Mouse (Mus musculus) mouse embryonic stem cell (cell line): ENCODE data around the gene Padi1.

ENCODE experiments used
- in situ Hi-C, 2 experiments: fragments of 300-500 bp; cut with MboI; formaldehyde crosslinking; loops; 1 replicate in 1 of 2; 3 replicates in 1 of 2; pipeline ENCODE4 v1.14.3; 2019 to 2020; ENCODE audit warnings: low sequenced_read_pairs in 2 of 2, low pct_unique_long_range_greater_than_20kb in 1 of 2, mixed read lengths in 1 of 2; ENCODE audit not compliant: unreplicated experiment in 1 of 2

Gene Padi1

DNA sequence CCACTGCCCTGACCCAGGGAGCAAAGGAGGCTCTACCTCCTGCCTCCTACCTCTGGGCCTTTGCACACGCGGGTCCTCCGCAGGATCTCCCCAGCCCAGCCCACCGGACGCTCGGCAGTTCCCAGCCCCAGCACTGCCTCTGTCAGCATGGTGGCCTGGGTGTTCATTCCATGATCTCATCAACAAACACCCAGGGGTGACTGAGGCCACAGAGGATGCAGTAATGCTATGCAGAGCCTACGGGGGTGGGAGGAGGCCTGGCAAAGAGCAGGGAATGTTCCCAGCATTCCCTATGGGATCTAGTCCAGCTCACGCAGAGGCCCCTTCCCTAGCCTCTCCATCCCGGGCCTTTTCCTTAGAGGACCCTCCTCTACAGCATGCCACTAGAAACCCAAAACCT, 50.9 kb downstream of the Padi1 start:
- in situ Hi-C loops = loop anchor here in 1 of 2 experiments (10.0 kb wide), 1 partner anchor 110 kb away; the partner anchor contains the start of gene Padi2

DNA sequence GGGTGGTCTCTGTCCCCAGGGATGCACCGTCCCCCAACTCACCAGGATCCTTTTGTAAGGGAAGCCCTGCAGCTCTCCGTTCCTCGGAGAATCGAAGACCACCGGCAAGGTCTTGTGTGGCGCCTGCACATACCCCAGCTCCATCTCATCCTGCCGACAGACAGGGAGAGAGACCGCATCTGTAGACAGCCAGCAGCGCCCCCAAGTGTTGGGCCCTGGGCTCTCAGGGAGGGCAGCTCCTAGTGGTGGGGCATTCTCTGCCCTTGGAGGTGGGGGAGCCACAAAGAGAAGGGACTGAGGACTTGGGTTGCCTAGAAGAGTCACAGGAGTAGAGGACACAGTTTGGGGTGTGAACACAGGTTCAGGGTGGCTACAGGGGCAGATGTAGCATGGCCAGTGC, 51.8 kb downstream of the Padi1 start:
- in situ Hi-C loops = loop anchor here in 1 of 2 experiments (10.0 kb wide), 1 partner anchor 111 kb away; the partner anchor contains the start of gene Padi2

DNA sequence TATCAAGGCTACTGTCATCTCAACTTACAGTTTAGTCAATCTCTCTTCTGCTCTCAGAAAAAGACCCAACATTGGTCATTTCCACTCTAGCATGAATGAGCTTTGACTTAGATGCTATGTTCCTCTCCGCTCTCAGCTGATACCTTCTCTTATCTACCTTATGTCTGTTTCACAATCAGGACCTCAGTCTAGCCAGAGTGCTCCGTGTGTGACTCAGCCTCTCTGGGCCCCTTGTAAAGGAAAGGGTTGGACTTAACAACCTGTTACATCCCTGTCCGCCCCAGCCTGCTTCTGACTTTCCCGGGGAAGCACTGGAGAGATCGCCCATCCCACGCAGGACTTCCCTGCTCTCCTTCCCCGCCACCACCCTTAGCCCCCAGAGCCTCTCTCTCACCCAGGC, 53.0 kb downstream of the Padi1 start:
- in situ Hi-C loops = loop anchor here in 1 of 2 experiments (10.0 kb wide), 1 partner anchor 112 kb away; the partner anchor contains the start of gene Padi2

DNA sequence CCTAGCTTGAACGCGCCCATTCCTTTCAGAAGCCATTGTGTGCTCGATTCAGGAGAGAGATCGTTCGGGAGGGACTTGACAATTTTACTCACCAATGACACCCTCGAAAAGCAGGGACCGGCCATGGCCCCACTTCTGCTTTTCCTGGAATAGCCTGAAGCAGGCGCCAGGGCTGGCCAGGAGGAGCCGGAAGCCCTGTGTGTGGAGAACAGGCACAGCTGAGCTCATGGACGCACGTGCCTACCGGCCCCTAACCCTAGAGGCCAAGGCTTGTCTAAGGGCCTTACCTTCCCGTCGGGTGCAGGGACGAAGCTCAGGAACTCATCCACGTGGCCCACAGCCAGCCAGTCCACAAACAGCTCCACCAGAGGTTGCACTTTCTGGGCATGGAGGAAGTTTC, 54.5 kb downstream of the Padi1 start:
- in situ Hi-C loops = loop anchor here in 1 of 2 experiments (10.0 kb wide), 1 partner anchor 114 kb away; the partner anchor contains the start of gene Padi2

DNA sequence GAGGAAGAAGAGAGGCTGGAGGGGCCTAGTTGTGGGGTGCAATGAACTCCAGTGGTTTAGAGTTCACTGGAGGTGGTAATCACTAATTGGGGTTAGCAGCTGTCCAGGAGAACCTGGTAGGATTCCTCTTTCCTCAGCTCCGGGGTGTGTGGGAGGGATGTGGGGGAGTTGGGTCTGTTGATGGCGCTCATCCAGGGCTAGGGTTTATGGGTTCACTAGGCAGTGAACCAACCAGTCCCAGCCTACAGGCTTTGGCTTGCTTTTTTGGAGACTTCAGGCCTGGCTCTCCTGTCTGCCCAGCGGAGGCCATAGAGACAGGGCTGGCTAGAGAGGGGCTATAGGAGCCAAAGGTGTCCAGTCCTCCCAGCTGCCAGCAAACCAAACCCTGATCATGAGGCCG, 55.6 kb downstream of the Padi1 start:
- in situ Hi-C loops = loop anchor here (10.0 kb wide), 1 partner anchor 115 kb away; the partner anchor contains the start of gene Padi2 (in 2 of the 2)

DNA sequence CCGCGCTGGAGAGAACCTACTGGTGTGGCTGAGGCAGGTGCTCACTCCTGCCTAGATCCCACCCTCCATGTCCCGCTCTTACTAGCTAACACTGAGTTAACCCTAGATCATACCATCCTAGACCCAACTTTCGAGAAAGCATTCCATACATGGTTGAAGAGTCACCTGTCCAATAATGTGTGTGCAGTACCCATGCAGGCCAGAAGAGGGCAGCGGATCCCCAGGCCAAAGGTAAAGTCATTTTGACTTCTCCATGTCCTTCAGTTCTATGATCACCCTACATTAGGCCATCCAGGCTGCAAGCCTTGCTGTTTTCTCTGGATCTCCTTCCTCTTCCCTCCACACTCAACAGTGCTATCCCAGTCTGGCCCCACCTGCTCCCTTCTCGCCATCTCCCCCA, 56.6 kb downstream of the Padi1 start:
- in situ Hi-C loops = loop anchor here in 1 of 2 experiments (10.0 kb wide), 1 partner anchor 116 kb away; the partner anchor contains the start of gene Padi2

DNA sequence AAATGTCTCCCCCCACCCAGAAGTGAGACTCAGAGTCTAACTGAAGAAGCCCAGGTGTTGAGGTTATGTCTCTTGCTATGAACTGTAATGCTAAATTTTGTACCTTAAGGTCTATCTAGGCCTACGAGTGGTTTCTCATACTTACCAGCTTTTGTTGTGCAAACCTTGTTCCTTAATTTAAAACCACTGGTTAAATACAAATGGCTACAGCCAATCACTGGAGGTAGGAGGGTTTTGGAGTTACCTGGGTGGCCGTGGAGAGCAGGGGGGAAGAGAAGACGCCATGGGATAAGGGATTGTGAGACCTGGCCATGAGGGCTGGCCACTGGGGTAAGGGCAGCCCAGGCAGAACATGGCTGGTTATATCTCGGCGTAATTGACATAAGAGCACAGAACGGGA, 57.3 kb downstream of the Padi1 start:
- in situ Hi-C loops = loop anchor here in 1 of 2 experiments (10.0 kb wide), 1 partner anchor 117 kb away; the partner anchor contains the start of gene Padi2

DNA sequence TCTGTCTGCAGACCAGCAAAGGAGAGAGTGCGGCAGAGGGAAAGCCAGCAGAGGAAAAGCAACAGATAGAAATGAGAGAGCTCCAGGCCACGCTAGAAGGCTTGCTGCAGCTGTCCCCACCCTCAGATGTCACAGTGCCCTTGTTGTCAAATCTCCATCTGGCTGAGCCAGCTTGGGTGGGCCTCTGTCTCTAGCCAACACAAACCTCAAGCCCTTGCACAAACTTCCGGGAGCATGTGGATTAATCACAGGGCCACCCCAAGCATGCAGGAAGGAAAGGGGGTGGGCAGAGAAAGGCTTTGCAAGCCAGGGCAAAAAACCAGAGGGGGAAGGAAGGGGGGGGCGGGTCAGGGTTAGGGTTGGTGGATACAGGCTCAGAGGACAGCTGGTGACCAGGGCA, 58.2 kb downstream of the Padi1 start:
- in situ Hi-C loops = loop anchor here in 1 of 2 experiments (10.0 kb wide), 1 partner anchor 117 kb away; the partner anchor contains the start of gene Padi2

DNA sequence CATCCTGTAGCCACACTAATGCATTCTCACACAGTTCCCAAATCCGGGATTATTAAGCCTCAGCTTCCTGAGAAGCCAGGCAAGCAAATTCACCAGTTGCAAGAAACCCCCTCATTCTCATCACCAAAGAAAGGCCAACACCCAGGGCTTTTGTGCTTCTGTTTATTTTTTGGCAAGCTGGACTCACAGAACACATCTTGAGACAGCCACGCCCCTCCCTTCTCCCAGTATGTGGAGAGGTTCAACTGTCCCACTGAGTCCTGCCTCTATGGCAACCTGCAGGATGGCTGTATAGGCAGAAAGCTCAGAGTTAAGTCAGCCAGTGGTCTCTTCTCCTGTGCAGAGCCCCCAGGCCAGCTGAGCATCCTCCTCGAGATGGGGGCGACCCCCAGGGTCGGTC, 60.4 kb downstream of the Padi1 start:
- in situ Hi-C loops = loop anchor here in 1 of 2 experiments (10.0 kb wide), 1 partner anchor 120 kb away; the partner anchor contains the start of gene Padi2

DNA sequence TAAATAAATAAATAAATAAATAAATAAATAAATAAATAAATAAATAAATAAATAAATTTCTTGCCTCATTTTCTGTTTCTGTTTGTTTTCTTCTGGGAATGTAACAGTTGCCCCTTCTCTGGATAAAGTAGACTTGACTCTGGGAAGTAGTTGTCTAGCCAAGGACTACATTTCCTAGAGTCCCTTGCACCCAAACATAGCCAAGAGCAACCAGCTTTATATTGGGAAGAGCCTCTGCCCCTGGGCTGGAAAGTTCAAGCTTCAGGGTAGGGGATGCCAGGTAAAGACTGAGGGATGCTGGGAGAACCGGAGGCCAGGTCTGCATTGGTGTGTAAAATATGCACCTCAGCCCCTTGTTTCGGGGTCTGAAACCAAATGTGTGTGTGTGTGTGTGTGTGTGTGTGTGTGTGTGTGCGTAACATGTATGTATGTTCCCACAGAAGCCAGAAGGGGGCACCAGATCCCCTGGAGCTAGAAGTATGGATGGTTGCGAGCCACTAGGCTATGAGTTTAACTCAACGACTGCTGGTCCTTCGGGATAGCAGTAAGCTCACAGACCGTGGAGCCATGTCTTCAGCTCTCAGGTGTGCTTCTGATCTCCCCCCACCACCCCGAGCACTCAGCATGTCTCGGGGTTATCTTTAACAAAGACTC, 61.2 kb downstream of the Padi1 start:
- in situ Hi-C loops = loop anchor here in 1 of 2 experiments (10.0 kb wide), 1 partner anchor 120 kb away; the partner anchor contains the start of gene Padi2

DNA sequence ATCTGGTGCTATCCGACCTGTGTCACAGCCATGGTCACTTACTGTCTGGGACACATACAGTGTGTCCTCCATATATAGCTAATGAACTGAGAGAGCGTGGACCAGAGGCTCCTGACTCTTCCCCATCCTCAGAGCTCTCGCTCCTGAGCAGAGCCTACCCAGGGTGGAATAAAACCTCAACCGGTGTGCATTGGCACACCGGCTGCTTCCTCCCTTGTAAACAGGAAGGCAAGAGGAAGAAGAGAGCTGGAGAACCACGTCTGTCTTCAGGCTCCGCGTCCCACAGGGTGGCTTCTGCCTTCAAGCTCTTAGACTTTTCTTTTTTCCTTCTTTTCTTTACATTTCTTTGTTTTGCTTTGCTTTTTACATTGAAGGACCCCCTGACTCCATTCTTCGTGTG, 62.8 kb downstream of the Padi1 start:
- in situ Hi-C loops = loop anchor here in 1 of 2 experiments (10.0 kb wide), 1 partner anchor 122 kb away; the partner anchor contains the start of gene Padi2

DNA sequence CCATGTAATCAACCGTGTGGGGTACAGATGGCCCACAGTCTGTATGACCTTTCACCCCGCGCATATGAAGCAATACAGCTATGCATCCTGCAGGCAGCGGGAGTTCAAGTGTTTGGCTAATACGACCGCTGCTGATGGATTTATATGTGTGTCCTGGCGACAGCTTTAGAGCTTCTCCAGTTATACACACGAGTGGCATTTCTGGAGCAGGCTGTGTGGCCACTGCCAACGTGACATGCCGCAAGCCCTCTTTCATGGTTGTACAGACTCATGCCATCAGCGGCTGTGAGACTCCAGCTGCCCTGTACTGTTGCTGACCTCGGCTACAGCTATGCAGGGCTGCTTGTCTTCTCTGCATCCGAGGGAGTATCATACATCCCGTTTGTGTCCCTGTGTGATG, 65.1 kb downstream of the Padi1 start:
- in situ Hi-C loops = loop anchor here in 1 of 2 experiments (10.0 kb wide), 1 partner anchor 124 kb away; the partner anchor contains the start of gene Padi2

DNA sequence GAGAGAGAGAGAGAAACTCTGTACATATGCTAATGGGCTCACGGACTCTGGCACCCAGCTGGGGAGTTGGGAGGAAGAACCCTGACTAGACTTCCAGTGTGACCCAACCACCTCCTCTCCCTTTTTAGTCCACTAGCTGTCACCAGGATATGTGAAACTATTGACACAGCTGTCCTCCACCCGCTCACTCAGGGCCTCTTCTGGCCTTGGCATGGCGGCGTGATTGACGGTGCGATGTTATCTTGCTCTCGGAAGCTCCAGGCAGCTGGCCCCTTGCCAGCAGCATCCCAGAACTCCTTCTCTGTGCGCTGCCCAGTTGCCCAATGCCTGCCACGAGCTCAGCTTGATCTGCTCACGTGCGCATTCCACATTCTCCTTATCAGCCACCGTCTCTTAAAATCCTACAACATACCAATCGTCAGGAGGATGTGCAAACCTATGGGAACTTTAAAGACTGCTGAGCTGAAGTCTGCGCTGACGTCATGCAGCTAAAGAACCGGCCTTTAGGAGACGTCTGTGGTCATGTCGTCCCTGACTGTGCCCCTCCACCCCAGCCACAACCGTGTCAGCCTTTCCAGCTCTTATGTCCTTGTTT, 65.7 kb downstream of the Padi1 start:
- in situ Hi-C loops = loop anchor here in 1 of 2 experiments (10.0 kb wide), 1 partner anchor 125 kb away; the partner anchor contains the start of gene Padi2

DNA sequence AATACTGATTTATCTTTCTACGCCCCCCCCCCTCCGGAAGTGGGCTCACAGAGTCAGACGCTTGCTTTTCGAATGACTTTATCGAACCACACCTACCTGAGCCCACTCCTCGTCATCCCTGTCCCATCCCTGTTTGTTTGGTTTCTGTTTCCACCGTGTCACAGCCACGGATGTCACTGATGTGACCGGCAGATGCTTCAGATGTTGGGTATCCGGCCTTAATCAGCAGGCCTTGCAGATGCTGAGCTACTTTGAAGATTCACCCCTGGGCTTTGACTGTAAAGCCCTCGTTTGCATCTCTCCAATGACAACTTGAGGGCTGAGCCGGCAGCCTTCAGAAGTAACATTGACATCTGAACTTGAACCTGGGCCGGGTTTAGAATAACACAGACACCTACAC, 69.0 kb downstream of the Padi1 start:
- in situ Hi-C loops = no loop called here

DNA sequence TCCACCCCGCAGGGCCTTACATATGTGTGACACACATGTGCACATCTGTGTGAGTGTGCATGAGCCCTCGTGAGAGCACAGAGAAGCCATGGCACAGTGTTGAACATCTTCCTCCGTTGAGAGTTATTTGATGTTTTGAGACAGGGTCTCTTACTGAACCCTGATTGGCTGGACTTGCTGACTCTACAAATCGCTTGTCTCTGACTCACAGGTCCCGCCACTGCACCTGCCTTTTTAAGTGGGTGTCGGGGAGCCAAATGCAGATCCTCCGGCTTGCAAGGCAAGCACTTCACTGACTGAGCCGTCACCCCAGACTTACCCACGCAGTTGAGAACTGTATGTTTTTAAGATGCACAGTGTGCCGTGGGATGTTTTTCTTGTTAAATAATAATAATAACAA, 69.7 kb downstream of the Padi1 start:
- in situ Hi-C loops = no loop called here

DNA sequence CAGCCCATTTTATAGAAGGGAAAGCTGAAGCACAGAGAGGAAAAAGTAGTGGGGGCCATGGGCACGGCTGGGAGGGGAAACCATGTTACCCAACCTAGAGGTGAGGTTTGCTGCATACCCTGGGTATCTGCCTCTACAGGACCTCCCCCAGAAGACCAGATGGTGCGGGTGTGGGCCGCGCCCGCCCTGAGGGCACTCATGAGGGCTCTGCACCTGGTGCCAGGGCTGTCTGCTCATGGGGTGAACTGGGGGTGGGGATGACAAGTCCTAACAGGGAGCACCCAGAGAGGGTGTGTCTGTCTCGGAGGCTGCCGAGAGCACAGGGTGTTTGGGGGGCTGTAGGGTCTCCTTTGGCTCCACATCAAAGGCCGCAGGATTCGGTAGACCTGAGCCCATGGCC, 70.7 kb downstream of the Padi1 start:
- in situ Hi-C loops = no loop called here

DNA sequence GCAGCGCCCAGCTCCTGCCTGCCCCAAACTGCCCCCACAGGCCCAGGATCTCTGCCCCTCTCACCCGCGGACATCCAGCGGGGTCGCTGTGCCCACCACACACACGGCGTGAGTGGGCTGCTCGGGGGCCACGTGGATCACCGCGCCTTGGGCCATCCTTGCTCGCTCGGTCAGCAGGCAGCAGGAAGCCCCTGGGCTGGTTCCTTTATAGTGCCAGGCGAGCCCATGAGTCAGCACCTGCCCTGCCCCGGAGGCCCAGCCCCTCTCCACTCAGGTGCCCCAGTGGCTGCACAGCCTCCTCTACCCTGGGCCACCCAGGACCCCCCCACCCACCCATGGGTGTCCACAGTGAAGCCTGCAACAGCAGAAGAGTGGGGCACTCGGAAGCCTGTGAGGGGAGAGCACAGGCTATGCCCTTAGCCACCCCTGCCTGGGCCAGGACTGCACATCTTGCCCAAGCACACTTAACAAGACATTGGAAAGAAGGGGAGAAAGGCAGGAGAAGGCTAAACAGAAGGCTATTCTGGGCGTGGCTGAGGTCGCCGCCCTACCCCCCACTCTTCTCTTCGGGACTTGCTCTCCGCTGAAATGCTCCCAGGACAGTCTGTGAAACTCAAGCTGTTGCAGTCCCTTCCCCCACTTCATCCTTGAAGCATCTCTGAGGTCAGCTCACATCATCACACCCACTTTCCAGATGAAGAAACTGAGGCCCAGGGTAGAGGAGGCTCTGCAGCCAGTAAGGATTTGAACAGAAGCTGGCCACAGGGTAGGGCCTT, 71.4 kb downstream of the Padi1 start, which contains the start of gene Padi4:
Gene Padi4, minus strand, starts transcription at position 212 of the 776 bp plus-strand sequence.
- in situ Hi-C loops = no loop called here

DNA sequence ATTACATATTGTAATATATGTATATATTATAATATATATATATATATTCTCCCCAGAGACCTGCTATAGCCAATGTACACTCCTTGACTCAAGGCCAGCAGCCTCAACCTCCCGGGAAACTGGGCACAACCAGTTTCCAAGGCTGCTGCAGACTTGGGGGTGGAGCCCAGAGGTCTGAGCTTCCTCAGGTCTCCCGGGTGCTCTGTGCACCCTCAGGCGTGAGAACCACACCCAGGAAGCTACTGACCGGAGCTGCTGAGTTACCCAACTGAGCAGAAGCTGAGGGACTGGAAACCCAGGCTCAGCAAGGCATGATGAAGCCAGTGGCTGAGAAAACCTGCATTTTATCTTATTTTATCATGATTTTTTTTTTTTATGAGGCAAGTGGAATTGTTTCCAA, 74.5 kb downstream of the Padi1 start:
- in situ Hi-C loops = no loop called here
